Mouse (Mus musculus) heart, embryonic 14.5 days (tissue): ENCODE data around the gene Gm6676. TPM values are rescaled to one million over a fixed set of nuclear protein-coding genes. Genes with fewer than 3 reads are reported as not detected.
"Not testable (repeated sequence)": the region's sequence is repeated elsewhere in the genome, so short reads cannot be mapped to it uniquely, and the experiment has no call there.

Experiments used
- ATAC-seq: fragments of 200-750 bp; cut with Nextera tagmentation; 2 replicates; pipeline ENCODE4 v1.8.0; 2017; ENCODE audit warnings: low read depth, moderate TSS enrichment; ENCODE audit not compliant: insufficient number of reproducible peaks, insufficient read depth, low FRiP score
- H3K27ac ChIP-seq, 2 experiments: fragments of 200-500 bp in 1 of 2; fragments of 300-500 bp in 1 of 2; sonication (generic) in 1 of 2; replicated peaks in 1 of 2; 2 replicates each; pipeline ENCODE4 v1.5.1; 2012 to 2014; ENCODE audit warnings: low read depth in 2 of 2, low read length in 2 of 2, control low read depth in 1 of 2, mild to moderate bottlenecking in 1 of 2, mixed read lengths in 1 of 2; ENCODE audit not compliant: control insufficient read depth in 1 of 2, insufficient read depth in 1 of 2
- H3K27me3 ChIP-seq: fragments of 300-500 bp; sonication (generic); 2 replicates; pipeline ENCODE4 v1.6.1; 2014; ENCODE audit warnings: mild to moderate bottlenecking, low read length, control low read depth; ENCODE audit not compliant: control insufficient read depth, insufficient read depth
- H3K36me3 ChIP-seq: fragments of 300-500 bp; sonication (generic); 2 replicates; pipeline ENCODE4 v1.6.1; 2014; ENCODE audit warnings: mild to moderate bottlenecking, control low read depth, low read length, mixed read lengths; ENCODE audit not compliant: control insufficient read depth, insufficient read depth
- H3K4me1 ChIP-seq, 2 experiments: fragments of 200-500 bp in 1 of 2; fragments of 300-500 bp in 1 of 2; sonication (generic) in 1 of 2; 2 replicates each; pipeline ENCODE4 v1.6.1; 2012 to 2014; ENCODE audit warnings: low read length in 2 of 2, control low read depth in 1 of 2, mixed read lengths in 1 of 2; ENCODE audit not compliant: control insufficient read depth in 2 of 2, insufficient read depth in 2 of 2
- H3K4me2 ChIP-seq: fragments of 300-500 bp; sonication (generic); 2 replicates; pipeline ENCODE4 v1.6.1; 2014; ENCODE audit warnings: mild to moderate bottlenecking, low read length
- H3K4me3 ChIP-seq, 2 experiments: fragments of 200-500 bp in 1 of 2; fragments of 300-500 bp in 1 of 2; sonication (generic) in 1 of 2; 2 replicates each; pipeline ENCODE4 v1.5.1; 2012 to 2014; ENCODE audit warnings: low read length in 2 of 2, mild to moderate bottlenecking in 2 of 2, control low read depth in 1 of 2, low read depth in 1 of 2, moderate library complexity in 1 of 2; ENCODE audit not compliant: control insufficient read depth in 1 of 2, insufficient read depth in 1 of 2
- H3K9ac ChIP-seq: fragments of 300-500 bp; sonication (generic); 2 replicates; pipeline ENCODE4 v1.6.1; 2014; ENCODE audit warnings: mild to moderate bottlenecking, low read length
- H3K9me3 ChIP-seq: fragments of 300-500 bp; sonication (generic); 2 replicates; pipeline ENCODE4 v1.6.1; 2016; ENCODE audit warnings: low read length, control low read depth; ENCODE audit not compliant: control insufficient read depth
- WGBS: fragments of 180-500 bp; shearing (Covaris S2); extraction: QIAGEN DNeasy Blood & Tissue Kit; methylation state at CpG from one replicate; pipeline ENCODE4 v1.1.7; 2014; 5-methylcytosine and 5-hydroxymethylcytosine counted together
- polyA plus RNA-seq: library from polyadenylated mRNA; unstranded; fragments of >200 nt; fragmentation: Nextera tagmentation; extraction: Ambion mirVana; gene quantifications from 2 replicates; pipeline ENCODE4 v1.2.1, GENCODE M21; 2014

The Gm6676 gene
- polyA plus RNA-seq = not detected in 2 replicates

DNA sequence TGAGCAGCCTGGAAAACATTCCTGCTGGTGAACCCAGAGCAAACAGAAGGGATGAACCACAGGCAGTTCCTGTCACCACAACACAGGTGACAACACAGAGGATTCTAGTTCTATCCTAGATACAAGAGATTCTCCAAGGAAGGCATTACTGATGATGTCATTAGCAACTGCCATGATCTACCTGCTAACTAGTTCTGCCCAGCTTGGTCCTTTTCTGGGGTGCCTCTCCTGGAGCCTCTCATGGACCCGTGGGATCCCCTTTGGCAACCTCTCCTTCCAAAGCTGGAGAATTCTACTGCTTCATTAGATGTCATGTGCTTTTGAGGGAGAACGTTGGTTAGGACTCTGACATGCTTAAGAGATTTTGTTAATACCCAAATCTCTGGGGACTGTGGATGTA is at the start of gene Gm6676:
Gene Gm6676, minus strand, starts transcription at position 101 of the 400 bp plus-strand sequence.
- H3K27me3 ChIP-seq, ATAC-seq, H3K9ac ChIP-seq, H3K36me3 ChIP-seq, H3K4me3 ChIP-seq, H3K27ac ChIP-seq, H3K4me1 ChIP-seq, H3K9me3 ChIP-seq, H3K4me2 ChIP-seq: not testable (repeated sequence)
- WGBS = no CpG with 5 or more reads among the region's 2 CpGs

DNA sequence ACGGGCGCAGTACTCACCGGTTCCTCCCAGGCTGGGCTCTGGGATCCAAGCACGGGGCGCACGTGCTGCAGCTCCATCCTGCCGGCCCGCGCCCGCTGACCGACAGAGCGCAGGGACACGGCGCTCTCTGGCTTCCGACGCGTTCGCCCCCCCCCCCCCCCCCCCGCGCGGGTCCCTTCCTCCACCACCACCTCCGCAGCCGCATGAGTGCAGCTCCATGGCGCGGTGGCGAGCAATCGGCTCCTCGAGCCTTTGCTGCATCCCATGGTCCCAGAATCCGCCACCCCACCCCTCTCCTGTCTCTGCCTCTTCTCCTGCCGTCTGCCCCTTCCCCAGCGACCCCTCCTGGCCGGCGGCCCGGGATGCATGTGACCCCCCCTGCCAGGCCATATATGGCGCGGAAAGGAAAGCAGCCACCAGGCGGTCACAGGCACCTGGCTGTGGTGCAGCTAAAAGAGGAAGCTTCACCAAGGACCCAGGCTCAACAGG is 49.3 kb upstream of the Gm6676 start, which contains the start of gene Gm3512:
Gene Gm3512, minus strand, starts transcription at position 51 of the 489 bp plus-strand sequence.
- not testable (repeated sequence) for H3K4me3 ChIP-seq, H3K27me3 ChIP-seq, H3K36me3 ChIP-seq, H3K4me2 ChIP-seq, H3K9me3 ChIP-seq, H3K4me1 ChIP-seq, ATAC-seq, H3K27ac ChIP-seq, H3K9ac ChIP-seq
- no CpG with 5 or more reads among the region's 37 CpGs for WGBS

DNA sequence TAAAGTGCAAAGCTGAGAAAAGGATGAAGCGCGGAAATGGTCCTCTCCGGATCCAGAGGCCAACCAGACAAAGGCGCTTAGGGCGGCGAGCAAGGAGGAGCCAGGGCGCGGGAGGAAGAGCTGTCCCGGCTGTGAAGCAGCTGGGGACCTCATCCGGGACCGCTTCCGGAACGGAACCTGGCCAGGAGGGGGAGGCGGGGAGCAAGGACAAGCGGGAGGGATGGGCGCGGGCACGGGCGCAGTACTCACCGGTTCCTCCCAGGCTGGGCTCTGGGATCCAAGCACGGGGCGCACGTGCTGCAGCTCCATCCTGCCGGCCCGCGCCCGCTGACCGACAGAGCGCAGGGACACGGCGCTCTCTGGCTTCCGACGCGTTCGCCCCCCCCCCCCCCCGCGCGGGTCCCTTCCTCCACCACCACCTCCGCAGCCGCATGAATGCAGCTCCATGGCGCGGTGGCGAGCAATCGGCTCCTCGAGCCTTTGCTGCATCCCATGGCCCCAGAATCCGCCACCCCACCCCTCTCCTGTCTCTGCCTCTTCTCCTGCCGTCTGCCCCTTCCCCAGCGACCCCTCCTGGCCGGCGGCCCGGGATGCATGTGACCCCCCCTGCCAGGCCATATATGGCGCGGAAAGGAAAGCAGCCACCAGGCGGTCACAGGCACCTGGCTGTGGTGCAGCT is 19.9 kb downstream of the Gm6676 start:
- peak overlapping the region; percentile 53 for H3K4me2 ChIP-seq
- H3K4me1 ChIP-seq, H3K27me3 ChIP-seq, H3K36me3 ChIP-seq, ATAC-seq, H3K9me3 ChIP-seq: not testable (repeated sequence)
- H3K4me3 ChIP-seq = peak overlapping the region; percentile 44 to 58
- H3K27ac ChIP-seq = peak overlapping the region; percentile 64 to 68; a peak in 3 of 4 replicates
- 0% methylated on average over 7 of the region's 54 CpGs for WGBS
- H3K9ac ChIP-seq = peak overlapping the region; percentile 65

DNA sequence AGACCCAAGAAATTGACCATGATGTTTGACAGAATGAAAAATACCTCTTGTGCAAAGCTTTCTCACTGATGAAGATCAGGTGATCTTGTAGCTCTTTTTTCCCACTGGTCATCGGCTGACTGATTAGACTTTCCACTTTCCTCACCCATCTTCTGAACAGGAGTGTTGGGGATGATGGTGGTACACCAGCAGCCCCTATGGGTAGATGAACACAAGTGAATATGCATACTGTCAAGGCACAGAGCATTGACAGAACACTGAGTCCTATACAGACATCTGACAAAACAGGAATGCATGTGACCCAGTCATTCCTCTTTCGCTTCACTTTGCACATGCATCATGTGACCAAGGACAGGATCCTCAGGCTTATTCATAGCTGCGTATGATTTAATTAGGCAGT is 24.7 kb downstream of the Gm6676 start, which contains the start of gene Gm3696:
Gene Gm3696, minus strand, starts transcription at position 101 of the 400 bp plus-strand sequence.
- not testable (repeated sequence) for H3K9ac ChIP-seq, H3K4me2 ChIP-seq, H3K9me3 ChIP-seq, H3K4me1 ChIP-seq, H3K27ac ChIP-seq, H3K36me3 ChIP-seq, H3K27me3 ChIP-seq, ATAC-seq, H3K4me3 ChIP-seq
- WGBS = 75% methylated on average over 1 of the region's 3 CpGs

Other genes with a start within 250 kb of the Gm6676 start
- gene Gm3667, start 235.4 kb downstream of the Gm6676 start, polyA plus RNA-seq = 0.75 and 1.9 TPM in 2 replicates
- gene Gm6356, start 151.6 kb downstream of the Gm6676 start, polyA plus RNA-seq = not detected in 2 replicates
- 0.20 and 0.28 TPM in 2 replicates for gene Gm10406, start 98.0 kb downstream of the Gm6676 start, polyA plus RNA-seq
- not detected in 2 replicates for gene Gm3685, start 80.4 kb downstream of the Gm6676 start, polyA plus RNA-seq
- 1.6 and 1.8 TPM in 2 replicates for gene Gm3696, start 24.8 kb downstream of the Gm6676 start, polyA plus RNA-seq
- gene Gm3512, start 49.1 kb upstream of the Gm6676 start, polyA plus RNA-seq = 2.2 and 4.6 TPM in 2 replicates
- gene Gm16434, start 69.1 kb upstream of the Gm6676 start, polyA plus RNA-seq = not detected in 2 replicates
- gene Gm3727, start 139.3 kb upstream of the Gm6676 start, polyA plus RNA-seq = not detected in 2 replicates
- gene Gm3739, start 189.6 kb upstream of the Gm6676 start, polyA plus RNA-seq = 2.1 and 2.3 TPM in 2 replicates
- not detected in 2 replicates for gene Gm5797, start 207.0 kb upstream of the Gm6676 start, polyA plus RNA-seq
- gene Gm8374, start 239.7 kb upstream of the Gm6676 start, polyA plus RNA-seq = not detected in 2 replicates